Mouse (Mus musculus) MEL (cell line): ENCODE data around the gene Lrba. TPM values are rescaled to one million over a fixed set of nuclear protein-coding genes. Genes with fewer than 3 reads are reported as not detected.

Experiments used
- DNase-seq: peaks from one replicate; pipeline ENCODE4 v3.0.0; 2011; ENCODE audit warnings: low read depth, low spot score
- H3K27ac ChIP-seq: 2 replicates; pipeline ENCODE4 v1.5.1; 2012; ENCODE audit warnings: low read depth, mild to moderate bottlenecking, control low read depth, low read length, moderate library complexity; ENCODE audit not compliant: control insufficient read depth
- H3K27me3 ChIP-seq, 2 experiments: fragments of 150-350 bp in 1 of 2; sonication (generic) in 1 of 2; 2 replicates each; pipeline ENCODE4 v1.6.1; 2012; ENCODE audit warnings: low read length in 2 of 2, mild to moderate bottlenecking in 2 of 2, improper control_type of control experiment in 1 of 2, moderate library complexity in 1 of 2; ENCODE audit not compliant: insufficient read depth in 2 of 2, control insufficient read depth in 1 of 2
- H3K36me3 ChIP-seq, 2 experiments: 2 replicates each; pipeline ENCODE4 v1.6.1; 2012 to 2014; ENCODE audit warnings: low read length in 2 of 2, improper control_type of control experiment in 1 of 2, inconsistent platforms in 1 of 2, mild to moderate bottlenecking in 1 of 2; ENCODE audit not compliant: insufficient read depth in 2 of 2, control insufficient read depth in 1 of 2
- H3K4me1 ChIP-seq, 2 experiments: fragments of 150-350 bp in 1 of 2; sonication (generic) in 1 of 2; 2 replicates each; pipeline ENCODE4 v1.6.1; 2012; ENCODE audit warnings: low read length in 2 of 2, improper control_type of control experiment in 1 of 2, mild to moderate bottlenecking in 1 of 2; ENCODE audit not compliant: insufficient read depth in 2 of 2, control insufficient read depth in 1 of 2
- H3K4me3 ChIP-seq, 2 experiments: fragments of 150-350 bp in 1 of 2; sonication (generic) in 1 of 2; 2 replicates each; pipeline ENCODE4 v1.5.1; 2012; ENCODE audit warnings: low read depth in 2 of 2, low read length in 2 of 2, mild to moderate bottlenecking in 2 of 2, moderate library complexity in 2 of 2, control low read depth in 1 of 2, improper control_type of control experiment in 1 of 2; ENCODE audit not compliant: control insufficient read depth in 1 of 2, insufficient read depth in 1 of 2
- H3K79me2 ChIP-seq: 2 replicates; pipeline ENCODE4 v1.6.1; 2012; ENCODE audit warnings: mild to moderate bottlenecking, low read length, moderate library complexity; ENCODE audit not compliant: control insufficient read depth, poor library complexity, insufficient read depth
- H3K9ac ChIP-seq: 2 replicates; pipeline ENCODE4 v1.6.1; 2012; ENCODE audit warnings: low read depth, mild to moderate bottlenecking, control low read depth, low read length, moderate library complexity; ENCODE audit not compliant: control insufficient read depth, poor library complexity, severe bottlenecking
- H3K9me3 ChIP-seq: fragments of 150-350 bp; sonication (generic); replicated peaks from 2 replicates; pipeline ENCODE4 v1.6.1; 2012; ENCODE audit warnings: mild to moderate bottlenecking, low read length, improper control_type of control experiment, moderate library complexity; ENCODE audit not compliant: insufficient read depth
- CHD1 ChIP-seq: IDR thresholded peaks from 2 replicates; pipeline ENCODE4 v1.6.1; 2012; ENCODE audit warnings: low read depth, mild to moderate bottlenecking, inconsistent platforms, low read length, improper control_type of control experiment
- E2F4 ChIP-seq: IDR thresholded peaks from 2 replicates; pipeline ENCODE4 v1.6.1; 2011; ENCODE audit warnings: low read depth, low read length, improper control_type of control experiment, borderline replicate concordance
- ELF1 ChIP-seq: IDR thresholded peaks from 2 replicates; pipeline ENCODE4 v1.6.1; 2014; ENCODE audit warnings: low read depth, mild to moderate bottlenecking, inconsistent platforms, low read length, improper control_type of control experiment, moderate library complexity
- EP300 ChIP-seq, 2 experiments: IDR thresholded peaks; 2 replicates each; pipeline ENCODE4 v1.6.1; 2011; ENCODE audit warnings: improper control_type of control experiment in 2 of 2, low read length in 2 of 2, low read depth in 1 of 2, mild to moderate bottlenecking in 1 of 2
- ETS1 ChIP-seq: IDR thresholded peaks from 2 replicates; pipeline ENCODE4 v1.6.1; 2012; ENCODE audit warnings: low read depth, mild to moderate bottlenecking, inconsistent platforms, low read length, improper control_type of control experiment, moderate library complexity
- GABPA ChIP-seq: IDR thresholded peaks from 2 replicates; pipeline ENCODE4 v1.6.1; 2012; ENCODE audit warnings: low read depth, mild to moderate bottlenecking, inconsistent platforms, low read length, improper control_type of control experiment, moderate library complexity
- GATA1 ChIP-seq: IDR thresholded peaks from 2 replicates; pipeline ENCODE4 v1.6.1; 2011; ENCODE audit warnings: low read depth, low read length, improper control_type of control experiment
- HCFC1 ChIP-seq: IDR thresholded peaks from 2 replicates; pipeline ENCODE4 v1.6.1; 2012; ENCODE audit warnings: low read depth, mild to moderate bottlenecking, inconsistent platforms, low read length, improper control_type of control experiment, moderate library complexity
- JUND ChIP-seq: IDR thresholded peaks from 2 replicates; pipeline ENCODE4 v1.6.1; 2011; ENCODE audit warnings: low read depth, mild to moderate bottlenecking, improper control_type of control experiment, low read length
- KAT2A ChIP-seq: conservative IDR thresholded peaks from 2 replicates; pipeline ENCODE4 v1.6.1; 2012; ENCODE audit warnings: low read depth, low read length, improper control_type of control experiment, inconsistent platforms
- MAFK ChIP-seq: IDR thresholded peaks from 2 replicates; pipeline ENCODE4 v1.6.1; 2011; ENCODE audit warnings: low read depth, mild to moderate bottlenecking, low read length, improper control_type of control experiment, borderline replicate concordance
- MEF2A ChIP-seq: IDR thresholded peaks from 2 replicates; pipeline ENCODE4 v1.6.1; 2014; ENCODE audit warnings: low read depth, mild to moderate bottlenecking, inconsistent platforms, low read length, improper control_type of control experiment; ENCODE audit not compliant: poor library complexity, insufficient replicate concordance, severe bottlenecking; ENCODE audit errors: extremely low read depth
- MYC ChIP-seq: IDR thresholded peaks from 2 replicates; pipeline ENCODE4 v1.6.1; 2011; ENCODE audit warnings: low read depth, mild to moderate bottlenecking, low read length, improper control_type of control experiment, moderate library complexity
- POLR2AphosphoS2 ChIP-seq: IDR thresholded peaks from 2 replicates; pipeline ENCODE4 v1.6.1; 2011; ENCODE audit warnings: low read length, improper control_type of control experiment
- POLR2AphosphoS5 ChIP-seq: IDR thresholded peaks from 2 replicates; pipeline ENCODE4 v1.6.1; 2012; ENCODE audit warnings: low read depth, borderline replicate concordance, mild to moderate bottlenecking, inconsistent platforms, low read length, moderate library complexity, mixed read lengths
- RAD21 ChIP-seq: IDR thresholded peaks from 2 replicates; pipeline ENCODE4 v1.6.1; 2011; ENCODE audit warnings: mild to moderate bottlenecking, low read depth, low read length, improper control_type of control experiment
- RCOR1 ChIP-seq: IDR thresholded peaks from 2 replicates; pipeline ENCODE4 v1.6.1; 2012; ENCODE audit warnings: low read depth, mild to moderate bottlenecking, inconsistent platforms, low read length, improper control_type of control experiment
- SIN3A ChIP-seq: IDR thresholded peaks from 2 replicates; pipeline ENCODE4 v1.6.1; 2012; ENCODE audit warnings: low read length, improper control_type of control experiment, inconsistent platforms
- SMC3 ChIP-seq: IDR thresholded peaks from 2 replicates; pipeline ENCODE4 v1.6.1; 2011; ENCODE audit warnings: low read depth, low read length, improper control_type of control experiment
- TBP ChIP-seq: IDR thresholded peaks from 2 replicates; pipeline ENCODE4 v1.8.0; 2011; ENCODE audit warnings: low read depth, low read length, improper control_type of control experiment
- TCF12 ChIP-seq: IDR thresholded peaks from 2 replicates; pipeline ENCODE4 v1.6.1; 2014; ENCODE audit warnings: low read depth, mild to moderate bottlenecking, inconsistent platforms, low read length, improper control_type of control experiment, moderate library complexity
- UBTF ChIP-seq: IDR thresholded peaks from 2 replicates; pipeline ENCODE4 v1.6.1; 2012; ENCODE audit warnings: low read depth, mild to moderate bottlenecking, inconsistent platforms, low read length, improper control_type of control experiment, moderate library complexity, borderline replicate concordance; ENCODE audit not compliant: insufficient read depth
- USF2 ChIP-seq, 2 experiments: IDR thresholded peaks; 2 replicates each; pipeline ENCODE4 v1.6.1; 2011 to 2012; ENCODE audit warnings: improper control_type of control experiment in 2 of 2, low read length in 2 of 2, borderline replicate concordance in 1 of 2, inconsistent platforms in 1 of 2, low read depth in 1 of 2, mild to moderate bottlenecking in 1 of 2; ENCODE audit not compliant: insufficient read depth in 1 of 2
- ZC3H11A ChIP-seq: IDR thresholded peaks from 2 replicates; pipeline ENCODE4 v1.6.1; 2012; ENCODE audit warnings: low read depth, mild to moderate bottlenecking, inconsistent platforms, low read length, improper control_type of control experiment
- ZMIZ1 ChIP-seq: IDR thresholded peaks from 2 replicates; pipeline ENCODE4 v1.6.1; 2012; ENCODE audit warnings: low read depth, mild to moderate bottlenecking, inconsistent platforms, low read length, improper control_type of control experiment, moderate library complexity
- polyA plus RNA-seq, 2 experiments: library from polyadenylated mRNA; stranded (reverse) in 1 of 2; unstranded in 1 of 2; fragments of >175 nt in 1 of 2; fragments of >200 nt in 1 of 2; gene quantifications; 2 replicates each; pipeline versions ENCODE4 v1.2.1 to v1.2.4; 2012; ENCODE audit warnings: low replicate concordance in 2 of 2, low read depth in 1 of 2; ENCODE audit not compliant: insufficient read length in 2 of 2, insufficient read depth in 1 of 2, missing spikeins in 1 of 2
- total RNA-seq: library from RNA; depleted of rRNA; stranded (reverse); fragments of 300-350 nt; gene quantifications from 2 replicates; pipeline ENCODE4 v1.2.3, GENCODE M21; 2012

Gene Lrba
- total and polyA plus RNA-seq, 3 experiments = 10.9 to 17.9 TPM; not detected in 1

GRCm38 (mm10) chr3:86451211-86451610, 226.7 kb downstream of the Lrba start:
- Histone ChIP-seq H3K27ac (no peak overlapping the region), H3K4me3 (no peak overlapping the region)
- no peak for DNase-seq
- TF ChIP-seq TBP = no peak
- no peak for TF ChIP-seq USF2 (IDR thresholded peaks at IDR 0.05; ENCODE audit: borderline replicate concordance in 1 of 2, insufficient read depth in 1 of 2, low read depth in 1 of 2, low read length in 2 of 2)
- no peak for TF ChIP-seq GATA1
- no peak for TF ChIP-seq E2F4
- TF ChIP-seq GABPA = no peak
- no peak for TF ChIP-seq SIN3A
- TF ChIP-seq ZC3H11A = no peak
- no peak for TF ChIP-seq RAD21
- TF ChIP-seq ELF1 = no peak
- TF ChIP-seq RCOR1 = no peak
- no peak for TF ChIP-seq SMC3
- no peak for TF ChIP-seq KAT2A
- TF ChIP-seq EP300 (IDR thresholded peaks at IDR 0.05; ENCODE audit: low read depth in 1 of 2, low read length in 2 of 2) = no peak
- no peak for TF ChIP-seq HCFC1
- TF ChIP-seq, all 39 proteins: peak for 0
- Histone ChIP-seq H3K9me3 (no peaks in the 10 kb centered on the region), H3K9ac (no peak overlapping the region), H3K4me1 (no peaks in the 10 kb centered on the region), H3K36me3 (peaks cover 0 to 3% of the 10 kb centered on the region in 2 experiments; a peak in 1 of 4 replicates), H3K27me3 (no peaks in the 10 kb centered on the region), H3K79me2 (no peaks in the 10 kb centered on the region)

- Histone ChIP-seq H3K4me1 (no peaks in the 10 kb centered on the region), H3K27ac (no peak overlapping the region), H3K9me3 (no peaks in the 10 kb centered on the region), H3K27me3 (no peaks in the 10 kb centered on the region), H3K9ac (no peak overlapping the region), H3K4me3 (no peak overlapping the region), H3K79me2 (no peaks in the 10 kb centered on the region), H3K36me3 (no peaks in the 10 kb centered on the region)
- DNase-seq = no peak
- no peak for TF ChIP-seq TCF12
- TF ChIP-seq MAFK = no peak
- TF ChIP-seq ZC3H11A = no peak
- TF ChIP-seq UBTF = no peak
- no peak for TF ChIP-seq MYC
- TF ChIP-seq RCOR1 = no peak
- TF ChIP-seq E2F4 = no peak
- no peak for TF ChIP-seq USF2 (IDR thresholded peaks at IDR 0.05; ENCODE audit: borderline replicate concordance in 1 of 2, insufficient read depth in 1 of 2, low read depth in 1 of 2, low read length in 2 of 2)
- TF ChIP-seq CHD1 = no peak
- TF ChIP-seq POLR2AphosphoS2 = no peak
- no peak for TF ChIP-seq TBP
- TF ChIP-seq ETS1 = no peak
- TF ChIP-seq POLR2AphosphoS5 = no peak
- TF ChIP-seq ZMIZ1 = no peak
- TF ChIP-seq JUND = no peak
- TF ChIP-seq MEF2A = no peak
Measured at GRCm38 (mm10) chr3:86461582-86461981, 237.1 kb downstream of the Lrba start.
